Mouse (Mus musculus) liver, adult 2 months (tissue): ENCODE measurements around the gene Tdrkh.

Experiments
- CTCF ChIP-seq: fragments of 200-500 bp; IDR thresholded peaks from 2 replicates; pipeline ENCODE4 v1.5.1; 2011; ENCODE audit warnings: low read depth, low read length, control low read depth
- POLR2A ChIP-seq: fragments of 200-500 bp; IDR thresholded peaks from 2 replicates; pipeline ENCODE4 v1.6.1; 2011; ENCODE audit warnings: low read length, control low read depth; ENCODE audit not compliant: insufficient read depth; ENCODE audit errors: extremely low read depth

GRCm38 (mm10) chr3:94472447-94473114 lies 59.5 kb downstream of the Tdrkh start:
- TF ChIP-seq CTCF (no peak), POLR2A (no peak)
